Mouse (Mus musculus) forebrain, embryonic 10.5 days (tissue): ENCODE results near the gene Hyal1. TPM values are rescaled to one million over a fixed set of nuclear protein-coding genes. Genes with fewer than 3 reads are reported as not detected.

Experiments
- DNase-seq: peaks from one replicate; pipeline ENCODE4 v3.0.0-alpha.2; 2017; ENCODE audit warnings: low spot score; ENCODE audit errors: extremely low spot score
- H3K27ac ChIP-seq: fragments of 300-500 bp; sonication (generic); 2 replicates; pipeline ENCODE4 v1.5.1; 2016; ENCODE audit warnings: mild to moderate bottlenecking
- H3K27me3 ChIP-seq: fragments of 300-500 bp; sonication (generic); 2 replicates; pipeline ENCODE4 v1.6.1; 2016; ENCODE audit warnings: mild to moderate bottlenecking; ENCODE audit not compliant: poor library complexity, severe bottlenecking
- H3K36me3 ChIP-seq: fragments of 300-500 bp; sonication (generic); replicated peaks from 2 replicates; pipeline ENCODE4 v1.6.1; 2016; ENCODE audit warnings: mild to moderate bottlenecking, moderate library complexity
- H3K4me1 ChIP-seq: fragments of 300-500 bp; sonication (generic); 2 replicates; pipeline ENCODE4 v1.6.1; 2016
- H3K4me3 ChIP-seq: fragments of 300-500 bp; sonication (generic); 2 replicates; pipeline ENCODE4 v1.5.1; 2016; ENCODE audit warnings: mild to moderate bottlenecking, moderate library complexity
- H3K9me3 ChIP-seq: fragments of 300-500 bp; sonication (generic); 2 replicates; pipeline ENCODE4 v1.6.1; 2016; ENCODE audit warnings: mild to moderate bottlenecking, moderate library complexity
- WGBS: fragments of 180-500 bp; shearing (Covaris S2); methylation state at CpG from one replicate; pipeline ENCODE4 v1.1.7; 2016; 5-methylcytosine and 5-hydroxymethylcytosine counted together
- polyA plus RNA-seq: library from polyadenylated mRNA; unstranded; fragments of >200 nt; fragmentation: Nextera tagmentation; extraction: Ambion mirVana; gene quantifications from 2 replicates; pipeline ENCODE4 v1.2.1, GENCODE M21; 2016

The Hyal1 gene
- polyA plus RNA-seq, 1 experiment from 2014 or later, result 6.8 TPM

DNA sequence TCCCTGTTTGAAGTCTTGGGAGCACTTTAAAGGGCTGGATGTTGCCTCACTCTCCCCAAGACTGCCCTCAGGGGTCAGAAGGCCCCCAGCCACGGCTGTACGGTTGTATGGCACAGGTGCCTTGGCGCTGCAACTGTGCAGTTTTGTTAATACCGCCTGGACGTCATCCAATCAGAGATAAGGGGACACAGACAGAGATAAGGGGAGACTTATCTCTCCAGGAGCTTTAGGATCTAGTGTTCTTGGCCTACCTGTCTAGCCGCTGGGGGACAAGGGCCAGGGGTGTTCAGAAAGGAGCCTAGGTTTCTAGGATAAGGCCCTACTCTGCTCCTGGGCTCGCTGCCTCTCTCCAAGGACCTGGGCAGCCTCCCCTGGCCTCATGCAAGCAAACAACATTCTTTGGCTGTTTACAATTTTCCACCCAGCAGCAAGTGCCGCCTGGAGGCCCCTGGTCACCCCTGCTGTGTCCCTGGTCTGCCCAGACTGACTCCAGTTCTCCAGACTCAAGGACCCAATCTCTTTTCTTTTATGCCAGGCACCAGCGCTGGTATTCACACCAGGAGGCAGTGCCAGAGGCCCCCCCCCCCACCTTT, 31.0 kb downstream of the Hyal1 start:
- Histone ChIP-seq H3K9me3 (no peaks in the 10 kb centered on the region), H3K36me3 (no peaks in the 10 kb centered on the region; the same call in 1 of the 2 replicates), H3K4me1 (peaks cover 99% of the 10 kb centered on the region), H3K27ac (peak overlapping the region; percentile 96), H3K4me3 (no peak overlapping the region), H3K27me3 (peaks cover 35% of the 10 kb centered on the region)
- DNase-seq, result no peak
- 64% methylated on average over 9 of the region's 9 CpGs for WGBS

DNA sequence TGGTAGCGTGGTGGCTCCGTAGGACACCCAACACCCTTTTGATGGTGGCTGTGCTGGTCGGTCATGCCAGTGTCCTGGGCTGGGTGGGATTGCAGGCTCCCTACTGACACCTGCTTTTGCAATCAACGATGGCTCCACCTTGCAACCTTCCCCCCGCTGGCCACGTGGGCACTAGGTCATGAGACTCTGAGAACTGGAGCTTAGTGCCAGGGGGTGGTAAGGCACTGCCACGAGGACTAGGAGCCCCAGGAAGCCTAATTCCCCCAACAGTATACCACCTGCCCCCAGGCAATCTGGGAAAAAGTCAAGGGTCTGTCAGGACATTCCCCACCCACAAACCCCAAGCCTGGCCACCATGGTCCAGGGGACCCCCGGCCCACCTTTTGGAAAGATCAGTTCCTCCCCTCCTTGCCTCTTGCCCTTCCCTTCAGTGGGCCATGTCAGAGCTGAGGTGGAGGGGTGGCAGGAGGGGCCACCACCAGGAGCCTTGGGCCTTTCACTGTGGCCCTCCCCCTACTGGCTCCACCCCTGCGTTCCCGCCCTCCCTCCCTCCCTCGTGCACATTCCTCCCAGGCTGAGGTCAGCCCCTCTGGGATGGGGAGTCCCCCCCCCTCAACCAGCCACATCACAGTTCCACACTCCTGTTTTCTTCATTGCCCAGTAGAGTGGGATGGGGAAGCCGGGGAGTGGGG, 32.2 kb downstream of the Hyal1 start, which contains the start of gene Sema3b:
Sema3b (minus strand) TSS at position 489 of the 692 bp plus-strand sequence.
- Histone ChIP-seq H3K27me3 (peaks cover 26% of the 10 kb centered on the region), H3K4me1 (peaks cover 99% of the 10 kb centered on the region), H3K9me3 (no peaks in the 10 kb centered on the region), H3K4me3 (peak within 1 kb of the TSS; percentile 20), H3K36me3 (peaks cover 4% of the 10 kb centered on the region), H3K27ac (peak within 1 kb of the TSS; percentile 96)
- WGBS, result 44% methylated on average over 12 of the region's 12 CpGs
- no peak for DNase-seq

DNA sequence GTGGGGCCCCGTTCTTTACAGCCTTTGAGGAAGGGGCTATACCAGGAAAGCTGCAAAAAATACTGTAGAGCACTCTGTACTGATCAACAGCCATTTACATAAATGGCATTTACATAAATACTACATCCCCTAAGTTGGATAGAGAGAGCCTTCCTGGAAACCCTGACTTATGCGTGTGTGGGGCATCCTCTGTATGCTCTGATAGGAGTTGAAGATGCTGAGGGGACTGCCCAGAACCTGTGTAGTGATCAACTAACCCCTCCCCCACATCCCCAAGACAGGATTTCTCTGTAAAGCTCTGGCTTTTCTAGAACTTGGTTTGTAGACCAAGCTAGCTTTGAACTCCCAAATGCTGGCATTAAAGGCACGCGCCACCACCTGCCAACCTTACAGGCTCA, 32.7 kb downstream of the Hyal1 start:
- no peak for DNase-seq
- peaks cover 99% of the 10 kb centered on the region for H3K4me1 ChIP-seq
- H3K27ac ChIP-seq, result peak overlapping the region; percentile 96
- H3K4me3 ChIP-seq, result peak overlapping the region; percentile 20
- H3K27me3 ChIP-seq, result peaks cover 21% of the 10 kb centered on the region
- H3K9me3 ChIP-seq, result no peaks in the 10 kb centered on the region
- peaks cover 10% of the 10 kb centered on the region for H3K36me3 ChIP-seq
- 59% methylated on average over 4 of the region's 4 CpGs for WGBS

DNA sequence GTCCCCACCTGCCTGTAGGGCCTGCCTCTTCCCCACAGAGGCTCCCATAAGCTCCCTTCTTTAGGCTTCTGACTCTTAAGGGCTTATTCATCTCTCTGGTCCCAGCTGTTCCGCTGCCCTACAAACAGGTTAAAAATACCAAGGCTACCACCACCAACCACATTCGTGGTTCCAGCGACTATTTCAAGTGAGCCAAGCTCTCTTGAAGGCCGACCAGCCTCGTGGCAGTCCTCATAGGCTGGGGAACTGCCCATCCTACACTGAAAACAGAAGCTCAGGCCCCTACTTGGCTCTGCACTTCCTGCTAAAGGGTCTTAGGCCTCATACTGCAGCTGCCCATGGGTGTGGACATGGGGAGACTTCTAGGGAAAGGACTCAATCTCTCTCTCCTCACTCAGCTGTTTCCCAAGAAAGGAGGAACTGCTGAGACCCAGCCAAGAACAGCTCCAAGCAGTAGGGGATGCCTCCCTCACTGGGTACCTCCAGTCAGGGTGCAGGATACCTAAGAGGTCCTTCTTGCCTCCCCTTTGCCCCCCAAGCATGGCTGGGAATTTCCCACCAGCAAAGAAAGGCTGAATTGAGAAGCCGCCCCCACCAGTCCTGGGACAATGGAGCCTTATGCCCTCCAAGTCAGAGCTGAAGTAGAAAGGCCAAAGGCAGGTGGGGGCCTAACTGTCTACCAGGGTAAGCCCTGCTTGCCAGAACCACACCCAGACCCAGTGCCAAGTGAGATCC, 34.9 kb downstream of the Hyal1 start:
- Histone ChIP-seq H3K36me3 (peaks cover 32% of the 10 kb centered on the region), H3K27me3 (peaks cover 4% of the 10 kb centered on the region; the same call in 1 of the 2 replicates), H3K4me3 (peak overlapping the region; percentile 50), H3K4me1 (peaks cover 97% of the 10 kb centered on the region), H3K27ac (peak overlapping the region; percentile 96), H3K9me3 (no peaks in the 10 kb centered on the region)
- no peak for DNase-seq
- 75% methylated on average over 6 of the region's 6 CpGs for WGBS

DNA sequence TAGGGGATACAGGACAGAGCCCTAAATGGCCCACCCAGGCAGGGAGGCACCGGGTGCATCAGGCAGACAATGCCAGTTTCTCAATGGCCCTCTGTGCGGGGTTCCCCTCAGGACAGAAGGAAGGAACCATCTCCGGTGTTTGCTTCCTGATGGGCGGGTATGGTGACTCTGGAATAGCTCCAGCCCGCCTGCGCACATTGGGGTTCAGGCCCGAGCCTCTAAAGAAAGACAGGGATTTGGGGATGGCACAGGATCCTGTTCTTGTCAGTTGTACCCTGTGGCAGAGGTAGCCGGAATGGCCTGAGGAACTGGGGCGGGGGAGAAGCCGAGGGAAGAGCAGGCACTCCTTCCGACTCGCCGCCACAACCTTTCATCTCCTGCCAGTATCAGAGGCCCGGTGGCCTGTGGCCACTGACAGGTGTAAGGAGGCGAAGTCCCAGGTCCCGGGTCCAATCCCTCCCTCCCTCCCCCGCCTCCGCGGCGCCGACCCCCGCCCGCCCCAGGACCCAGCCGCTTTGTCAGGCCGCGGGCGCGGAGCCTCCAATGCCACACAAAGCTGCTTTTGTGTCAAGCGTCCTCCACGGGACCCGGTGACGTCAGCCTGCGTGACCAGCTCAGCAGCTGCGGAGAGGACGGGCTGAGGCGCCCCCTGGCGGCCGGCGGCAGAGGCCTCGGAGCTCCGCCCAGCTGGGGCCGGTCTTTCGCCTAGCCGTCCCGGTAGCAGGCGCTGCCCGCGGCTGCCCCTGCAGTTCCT, 35.6 kb downstream of the Hyal1 start:
- 3% methylated on average over 42 of the region's 48 CpGs for WGBS
- DNase-seq, result peak; percentile 99
- Histone ChIP-seq H3K27me3 (no peaks in the 10 kb centered on the region), H3K4me3 (peak overlapping the region; percentile 50), H3K4me1 (peaks cover 90% of the 10 kb centered on the region), H3K27ac (peak overlapping the region; percentile 96), H3K36me3 (peaks cover 39% of the 10 kb centered on the region), H3K9me3 (no peaks in the 10 kb centered on the region)

DNA sequence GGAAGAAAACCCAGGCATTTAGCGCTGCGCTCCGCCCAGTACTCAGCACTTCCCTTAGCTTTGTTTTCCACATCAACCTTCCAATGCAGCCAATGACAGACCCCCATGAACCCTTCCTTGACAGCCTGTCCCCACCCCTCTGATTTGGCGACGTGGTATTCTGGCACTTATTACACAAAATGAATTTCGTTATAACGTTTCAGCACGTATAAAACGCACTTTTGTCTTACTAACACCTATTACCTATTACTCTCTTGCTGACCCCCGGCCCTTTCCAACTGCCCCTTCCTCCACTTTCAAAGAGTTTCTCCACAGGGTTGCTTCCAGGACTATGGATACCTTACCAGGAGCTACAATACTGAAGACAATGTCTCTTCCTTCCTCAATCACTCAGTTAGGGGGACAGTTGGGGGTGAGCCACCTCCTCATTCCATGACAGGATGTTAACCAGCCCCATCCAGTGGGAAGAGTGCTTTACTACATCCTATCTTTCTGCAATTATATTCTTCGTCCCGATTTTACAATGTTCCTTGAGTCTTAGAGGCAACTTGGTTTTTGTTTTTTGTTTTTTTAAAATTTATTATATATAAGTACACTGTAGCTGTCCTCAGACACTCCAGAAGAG, 36.3 kb downstream of the Hyal1 start:
- H3K36me3 ChIP-seq, result peaks cover 46% of the 10 kb centered on the region
- H3K4me3 ChIP-seq, result peak overlapping the region; percentile 50
- no peaks in the 10 kb centered on the region for H3K27me3 ChIP-seq
- no peak for DNase-seq
- peaks cover 83% of the 10 kb centered on the region for H3K4me1 ChIP-seq
- 14% methylated on average over 12 of the region's 12 CpGs for WGBS
- H3K9me3 ChIP-seq, result no peaks in the 10 kb centered on the region
- H3K27ac ChIP-seq, result peak overlapping the region; percentile 96

DNA sequence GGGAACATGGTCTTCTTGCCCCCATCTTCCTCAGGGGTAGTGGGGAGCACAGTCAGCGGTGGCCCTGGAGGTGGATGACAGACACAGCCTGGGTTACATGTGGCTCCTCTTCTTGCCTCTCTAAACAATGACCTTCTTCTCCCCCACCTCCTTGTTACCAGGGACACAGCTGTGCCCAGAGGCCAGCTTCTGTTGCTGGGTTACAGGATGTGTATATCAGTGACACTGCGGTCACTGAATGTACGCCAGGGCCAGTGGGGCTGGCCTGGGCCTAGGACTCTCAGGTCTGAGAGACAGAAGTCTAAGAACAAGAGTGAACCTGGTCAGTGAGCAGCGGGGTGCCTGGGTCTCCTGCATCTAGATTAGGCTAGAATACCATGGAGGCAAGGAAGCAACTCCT, 38.3 kb downstream of the Hyal1 start:
- H3K4me3 ChIP-seq, result no peak overlapping the region
- no peak for DNase-seq
- H3K27ac ChIP-seq, result peak overlapping the region; percentile 67; the same call in 1 of the 2 replicates
- H3K4me1 ChIP-seq, result peaks cover 71% of the 10 kb centered on the region
- WGBS, result 81% methylated on average over 4 of the region's 4 CpGs
- H3K36me3 ChIP-seq, result peaks cover 66% of the 10 kb centered on the region
- no peaks in the 10 kb centered on the region for H3K9me3 ChIP-seq
- no peaks in the 10 kb centered on the region for H3K27me3 ChIP-seq

DNA sequence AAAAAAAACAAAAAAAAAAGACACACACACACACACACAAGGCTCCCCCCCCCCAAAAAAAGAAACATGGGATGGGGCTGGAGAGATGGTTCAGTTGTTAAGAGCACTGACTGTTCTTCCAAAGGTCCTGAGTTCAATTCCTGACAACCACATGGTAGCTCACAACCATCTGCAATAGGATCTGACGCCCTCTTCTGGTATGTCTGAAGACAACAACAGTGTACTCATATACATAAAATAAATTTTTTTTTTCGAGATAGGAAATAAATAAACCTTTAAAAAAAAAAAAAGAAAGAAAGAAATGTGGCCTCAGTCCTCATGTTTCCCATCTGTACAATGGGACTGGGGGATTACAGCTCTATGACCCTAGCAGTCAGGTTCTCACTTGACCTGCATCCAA, 40.7 kb downstream of the Hyal1 start:
- peaks cover 49% of the 10 kb centered on the region for H3K4me1 ChIP-seq
- H3K4me3 ChIP-seq, result no peak overlapping the region
- DNase-seq, result no peak
- no peak overlapping the region for H3K27ac ChIP-seq
- peaks cover 89% of the 10 kb centered on the region for H3K36me3 ChIP-seq
- no peaks in the 10 kb centered on the region for H3K27me3 ChIP-seq
- no peaks in the 10 kb centered on the region for H3K9me3 ChIP-seq
- WGBS, result 75% methylated on average over 2 of the region's 2 CpGs

DNA sequence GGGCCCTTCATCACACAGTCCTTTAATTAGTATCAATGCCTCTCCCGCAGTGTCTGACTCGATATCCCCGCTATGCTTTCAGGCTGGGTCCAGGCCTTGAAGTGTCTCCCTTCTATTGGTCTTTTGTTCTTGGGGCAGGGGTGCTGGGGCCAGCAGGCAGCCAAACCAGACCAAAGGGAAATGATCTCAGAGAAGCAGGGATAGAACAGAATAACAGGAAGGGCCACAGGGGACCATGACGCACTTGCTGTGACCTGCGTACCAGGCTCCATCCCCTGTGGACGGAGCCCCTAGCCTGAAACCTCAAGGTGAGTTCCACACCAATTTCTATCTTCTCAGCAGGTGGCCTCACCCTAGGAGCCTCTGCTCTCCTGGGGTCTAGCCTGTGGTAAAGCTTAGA, 41.4 kb downstream of the Hyal1 start:
- no peak overlapping the region for H3K4me3 ChIP-seq
- 96% methylated on average over 6 of the region's 6 CpGs for WGBS
- H3K9me3 ChIP-seq, result no peaks in the 10 kb centered on the region
- DNase-seq, result no peak
- H3K27me3 ChIP-seq, result no peaks in the 10 kb centered on the region
- no peak overlapping the region for H3K27ac ChIP-seq
- H3K4me1 ChIP-seq, result peaks cover 42% of the 10 kb centered on the region
- peaks cover 95% of the 10 kb centered on the region for H3K36me3 ChIP-seq

DNA sequence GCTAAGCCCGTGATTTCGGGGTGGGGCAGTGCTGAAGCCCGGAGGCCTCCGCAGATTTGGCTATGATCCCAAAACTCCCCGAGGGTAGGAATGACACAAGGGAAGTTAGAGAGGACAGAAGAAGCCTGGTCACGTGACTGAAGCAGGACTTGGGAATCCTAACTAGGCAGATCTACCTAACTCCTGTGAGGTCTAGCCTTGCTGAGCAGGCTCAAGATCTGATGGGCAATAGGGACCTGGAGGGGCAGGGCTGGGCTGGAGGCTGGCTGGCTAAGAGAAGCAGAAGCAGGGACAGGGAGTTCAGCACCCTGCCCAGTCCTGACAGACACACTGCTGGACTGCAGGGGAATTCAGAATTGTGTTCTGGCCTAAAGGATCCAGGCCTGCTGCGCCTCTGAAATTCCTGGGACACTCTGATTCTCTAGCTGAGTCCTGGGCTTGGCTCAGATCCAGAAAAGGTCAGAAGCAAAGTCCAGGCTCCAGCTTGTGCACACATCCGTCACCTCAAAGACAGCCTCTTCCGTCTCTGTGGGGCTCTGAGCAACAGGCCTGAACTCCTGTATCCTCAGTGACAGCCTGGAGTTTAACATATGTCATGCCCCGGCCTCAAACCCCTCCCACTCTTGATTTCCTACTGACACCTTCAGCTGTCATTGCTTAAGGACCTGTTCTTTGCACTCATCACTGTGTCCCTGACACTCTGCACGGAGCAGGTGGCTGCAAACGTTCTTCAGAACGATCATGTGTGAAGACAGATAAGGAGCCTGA, 42.2 kb downstream of the Hyal1 start:
- H3K27me3 ChIP-seq, result no peaks in the 10 kb centered on the region
- DNase-seq, result no peak
- H3K36me3 ChIP-seq, result peaks cover 99% of the 10 kb centered on the region
- WGBS, result 86% methylated on average over 13 of the region's 13 CpGs
- peaks cover 36% of the 10 kb centered on the region for H3K4me1 ChIP-seq
- H3K9me3 ChIP-seq, result no peaks in the 10 kb centered on the region
- no peak overlapping the region for H3K4me3 ChIP-seq
- 0 out of 2 replicates have a peak overlapping the region, but pooled peaks have one; percentile 8 for H3K27ac ChIP-seq

DNA sequence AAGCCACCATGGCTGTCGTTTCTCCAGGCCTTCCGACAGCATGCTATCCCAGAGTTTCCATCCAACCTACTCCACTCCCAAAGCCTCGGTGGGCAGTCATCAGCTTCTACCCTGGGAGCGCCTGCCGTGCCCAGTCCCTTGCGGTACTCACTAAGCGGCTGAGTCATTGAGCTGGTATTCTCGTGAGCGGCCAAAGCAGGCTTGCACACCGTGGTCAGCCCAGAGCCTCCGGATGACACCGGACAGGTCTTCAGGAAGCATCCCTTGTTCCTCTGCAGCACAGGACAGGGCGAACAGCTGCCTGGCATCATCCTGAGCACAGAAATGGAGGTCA, 42.8 kb downstream of the Hyal1 start:
- Histone ChIP-seq H3K36me3 (peaks cover 99% of the 10 kb centered on the region), H3K4me1 (peaks cover 36% of the 10 kb centered on the region), H3K4me3 (no peak overlapping the region), H3K27me3 (no peaks in the 10 kb centered on the region), H3K27ac (no peak overlapping the region), H3K9me3 (no peaks in the 10 kb centered on the region)
- WGBS, result 90% methylated on average over 13 of the region's 13 CpGs
- no peak for DNase-seq

DNA sequence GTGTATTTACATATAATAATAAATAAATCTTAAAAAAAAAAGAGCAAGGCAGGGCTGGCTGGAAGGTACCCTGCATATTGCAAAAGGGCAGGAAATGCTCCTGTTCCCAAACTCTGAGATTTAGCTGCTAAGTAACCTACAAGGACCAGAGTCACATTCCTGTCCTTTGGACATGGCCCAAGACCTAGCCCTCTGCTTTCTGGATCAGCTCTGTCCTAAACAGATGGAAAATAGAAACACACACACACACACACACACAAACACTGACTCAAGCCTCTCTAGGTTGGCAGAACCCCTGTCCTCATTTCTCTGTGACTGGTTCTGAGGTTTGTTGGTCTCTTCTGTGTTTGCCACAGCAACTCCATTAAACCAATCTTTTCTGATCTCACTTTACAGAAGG, 44.2 kb downstream of the Hyal1 start:
- Histone ChIP-seq H3K36me3 (peaks cover 99% of the 10 kb centered on the region), H3K27me3 (no peaks in the 10 kb centered on the region), H3K9me3 (no peaks in the 10 kb centered on the region), H3K4me3 (no peak overlapping the region), H3K27ac (no peak overlapping the region), H3K4me1 (peaks cover 36% of the 10 kb centered on the region)
- no peak for DNase-seq
